Mouse (Mus musculus): ENCODE results near the gene Ccdc141.

Ccdc141 gene

DNA sequence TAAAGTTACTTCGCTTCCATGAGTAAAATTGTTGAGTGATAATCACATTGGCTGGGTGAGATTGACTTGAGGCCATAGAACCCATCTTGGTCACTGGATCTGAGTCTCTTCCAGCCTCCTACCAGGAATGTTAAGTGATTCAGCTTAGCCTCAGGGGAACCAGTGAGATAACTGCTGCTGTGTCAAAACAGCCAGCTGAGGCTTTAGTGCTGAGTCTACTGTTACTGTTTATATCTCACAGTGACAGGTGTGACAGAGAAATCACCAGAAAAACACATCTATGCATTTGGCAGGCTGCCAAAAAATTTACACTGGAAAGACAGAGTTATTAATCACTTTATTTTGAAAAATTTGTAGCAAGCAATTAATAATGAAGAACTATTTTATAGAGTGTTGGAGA, 43.5 kb downstream of the Ccdc141 start:
- CTCF ChIA-PET = no interaction called here

DNA sequence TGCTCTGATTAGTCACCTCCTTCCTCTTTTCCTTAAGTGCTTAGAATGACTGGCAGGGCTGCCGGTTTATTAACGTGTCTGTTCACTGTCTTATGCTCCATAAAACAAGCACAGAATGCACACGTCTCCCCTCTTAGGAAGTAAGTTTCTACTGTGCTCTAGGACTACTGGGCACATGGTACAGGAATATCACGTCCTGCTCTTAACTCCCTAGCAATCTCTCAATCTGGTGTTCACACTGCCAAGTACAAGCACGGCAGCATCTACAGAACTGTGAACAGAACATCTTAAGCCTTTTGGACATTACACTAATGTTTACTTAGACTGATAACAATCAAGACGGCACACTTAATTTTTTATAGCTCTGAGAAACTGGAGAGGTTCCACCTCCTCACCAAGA, 52.3 kb downstream of the Ccdc141 start:
- CTCF ChIA-PET = no interaction called here

GRCm38 (mm10) chr2:77114335-77114734, 56.1 kb downstream of the Ccdc141 start:
- CTCF ChIA-PET = no interaction called here

GRCm38 (mm10) chr2:77113867-77114266, 56.6 kb downstream of the Ccdc141 start:
- CTCF ChIA-PET = no interaction called here

DNA sequence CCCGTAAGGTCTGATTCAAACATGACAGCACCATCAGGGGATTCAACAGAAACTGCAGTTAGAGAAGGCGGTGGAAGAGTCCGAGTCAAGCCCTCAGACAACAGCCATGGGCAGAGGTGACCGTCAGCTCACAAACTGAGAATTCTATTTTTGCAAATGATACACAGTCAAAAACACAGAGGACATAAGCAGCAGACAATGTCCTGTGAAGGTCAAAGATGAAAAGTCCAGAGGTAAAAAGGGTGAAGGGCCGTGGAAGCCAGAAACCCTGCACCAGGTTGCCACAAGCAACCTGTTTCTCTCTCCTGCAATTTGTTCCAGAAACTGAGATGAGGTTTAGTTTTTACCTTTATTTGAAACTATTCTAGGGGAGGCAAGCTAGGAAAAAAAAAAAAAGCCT, 57.4 kb downstream of the Ccdc141 start:
- CTCF ChIA-PET = no interaction called here

DNA sequence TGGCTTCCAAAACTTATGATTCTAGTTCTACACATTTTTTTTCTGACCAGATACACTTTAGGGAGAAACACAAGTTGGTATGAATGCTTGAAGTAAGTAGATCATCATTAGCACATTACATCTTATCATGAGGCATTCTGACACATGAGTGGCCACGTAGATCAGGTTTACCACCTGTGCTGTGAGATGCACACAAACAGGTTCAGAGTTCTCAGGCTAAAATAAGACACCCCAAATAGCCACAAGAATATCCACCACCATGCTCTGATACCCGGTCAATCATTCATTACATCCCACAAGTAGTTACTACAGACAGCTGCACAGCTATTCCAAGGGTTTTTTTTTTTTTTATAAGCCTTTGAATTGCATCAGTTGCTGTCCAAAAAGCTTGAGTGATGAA, 59.3 kb downstream of the Ccdc141 start:
- CTCF ChIA-PET = no interaction called here

DNA sequence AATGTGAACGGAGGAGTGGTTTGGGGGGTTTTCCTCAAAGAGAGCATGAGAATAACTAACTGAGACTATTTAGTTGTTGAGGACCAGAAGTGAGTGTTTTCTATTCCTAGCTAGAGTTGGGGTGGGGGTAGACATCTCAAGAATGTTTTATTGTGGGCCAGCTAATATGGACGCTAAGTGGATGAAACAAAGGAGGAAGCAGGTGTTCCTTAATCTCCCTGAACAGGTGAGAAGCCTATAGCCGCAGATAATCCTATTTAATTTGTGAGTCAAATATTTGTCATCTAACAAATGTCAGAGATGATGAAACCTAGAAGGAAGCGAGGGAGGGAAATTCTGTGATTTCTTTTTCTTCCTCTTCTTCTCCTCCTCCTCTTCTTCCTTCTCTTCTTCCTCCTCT, 60.1 kb downstream of the Ccdc141 start:
- CTCF ChIA-PET = no interaction called here

GRCm38 (mm10) chr2:77109506-77110123, 60.8 kb downstream of the Ccdc141 start:
- CTCF ChIA-PET = no interaction called here

GRCm38 (mm10) chr2:77108562-77108961, 61.9 kb downstream of the Ccdc141 start:
- CTCF ChIA-PET = no interaction called here

DNA sequence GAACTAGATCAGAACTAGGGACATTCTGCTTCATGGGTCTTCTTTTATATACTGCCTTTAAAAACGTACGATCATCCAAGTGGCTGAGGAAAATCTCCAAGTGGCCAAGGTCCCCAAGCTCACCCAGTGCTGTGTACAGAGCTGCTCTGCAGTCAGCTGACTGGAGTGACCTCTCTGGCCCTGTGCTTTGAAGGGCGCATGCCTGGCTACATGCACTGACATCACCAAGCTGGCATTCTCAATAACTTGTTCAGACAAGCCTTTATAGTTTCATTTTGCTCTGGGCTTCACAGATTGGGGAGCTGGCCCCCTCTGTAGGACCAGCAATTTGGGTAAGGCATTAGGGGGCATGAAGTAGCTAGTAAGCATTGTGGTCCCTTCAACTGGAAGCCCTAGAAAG, 64.3 kb downstream of the Ccdc141 start:
- CTCF ChIA-PET = no interaction called here

- CTCF ChIA-PET = no interaction called here
Observed at GRCm38 (mm10) chr2:77105006-77105715, 65.3 kb downstream of the Ccdc141 start.

GRCm38 (mm10) chr2:77102516-77102915, 67.9 kb downstream of the Ccdc141 start:
- CTCF ChIA-PET = no interaction called here

- CTCF ChIA-PET = no interaction called here
Observed at GRCm38 (mm10) chr2:77099814-77100213, 70.6 kb downstream of the Ccdc141 start.

- CTCF ChIA-PET = no interaction called here
Observed at GRCm38 (mm10) chr2:77098769-77099168, 71.7 kb downstream of the Ccdc141 start.

GRCm38 (mm10) chr2:77091749-77092148, 78.7 kb downstream of the Ccdc141 start:
- CTCF ChIA-PET = no interaction called here

DNA sequence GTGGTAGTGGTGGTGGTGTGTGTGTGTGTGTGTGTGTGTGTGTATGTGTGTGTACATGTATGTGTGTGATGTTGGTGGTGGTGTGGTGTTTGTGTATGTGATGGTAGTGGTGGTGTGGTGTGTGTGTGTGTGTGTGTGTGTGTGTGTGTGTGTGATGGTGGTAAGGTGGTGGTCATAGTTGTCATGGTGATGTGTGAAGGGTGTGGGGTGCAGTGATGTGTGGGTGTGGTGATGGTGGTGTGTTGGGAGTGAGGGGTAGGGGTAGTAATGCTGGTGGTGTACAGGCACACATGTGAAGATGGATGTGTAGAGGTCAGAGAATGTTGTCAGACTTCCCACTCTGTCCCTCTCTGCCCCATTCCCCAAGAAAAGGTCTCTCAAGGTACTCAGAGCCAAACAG, 85.1 kb downstream of the Ccdc141 start:
- CTCF ChIA-PET = no interaction called here

- CTCF ChIA-PET = no interaction called here
Observed at GRCm38 (mm10) chr2:77084629-77085028, 85.8 kb downstream of the Ccdc141 start.

DNA sequence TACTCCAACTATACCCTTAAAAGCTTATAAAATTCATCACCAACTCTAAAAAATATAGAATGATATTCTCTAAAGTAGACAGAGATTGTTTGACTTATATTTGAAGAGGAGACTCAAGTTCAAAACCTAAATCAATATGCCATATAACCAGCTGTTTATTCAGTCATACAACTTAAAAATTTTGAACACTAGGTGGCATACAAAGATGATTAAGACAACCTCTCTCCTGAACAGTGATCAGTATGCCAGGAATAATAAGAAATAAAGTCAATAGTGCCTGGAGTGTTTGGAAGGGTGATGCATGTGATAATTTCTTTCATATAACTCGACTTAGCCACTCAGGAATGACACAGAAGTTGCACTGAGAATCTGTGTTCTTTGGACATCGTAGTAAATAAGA, 89.3 kb downstream of the Ccdc141 start:
- CTCF ChIA-PET = no interaction called here

DNA sequence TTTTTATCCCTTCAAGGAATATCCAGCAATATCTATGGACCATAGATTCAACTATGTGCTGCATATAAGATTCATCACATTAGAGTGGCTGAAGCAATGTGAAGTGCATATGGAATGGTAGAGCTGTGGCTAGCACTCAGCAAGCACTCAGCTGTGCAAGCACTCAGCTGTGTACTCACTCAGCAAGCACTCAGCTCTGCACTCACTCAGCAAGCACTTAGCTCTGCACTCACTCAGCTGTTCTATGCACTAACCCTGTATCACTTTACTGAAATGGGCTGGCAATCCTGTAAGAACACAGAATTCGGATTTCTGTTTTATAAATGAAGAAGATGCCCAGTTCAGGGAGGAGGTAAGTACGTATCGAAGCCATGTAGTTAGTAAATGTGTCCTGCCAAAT, 89.8 kb downstream of the Ccdc141 start:
- CTCF ChIA-PET = no interaction called here

GRCm38 (mm10) chr2:77078746-77079145, 91.7 kb downstream of the Ccdc141 start:
- CTCF ChIA-PET = no interaction called here

GRCm38 (mm10) chr2:77074373-77074772, 96.1 kb downstream of the Ccdc141 start:
- CTCF ChIA-PET = no interaction called here

DNA sequence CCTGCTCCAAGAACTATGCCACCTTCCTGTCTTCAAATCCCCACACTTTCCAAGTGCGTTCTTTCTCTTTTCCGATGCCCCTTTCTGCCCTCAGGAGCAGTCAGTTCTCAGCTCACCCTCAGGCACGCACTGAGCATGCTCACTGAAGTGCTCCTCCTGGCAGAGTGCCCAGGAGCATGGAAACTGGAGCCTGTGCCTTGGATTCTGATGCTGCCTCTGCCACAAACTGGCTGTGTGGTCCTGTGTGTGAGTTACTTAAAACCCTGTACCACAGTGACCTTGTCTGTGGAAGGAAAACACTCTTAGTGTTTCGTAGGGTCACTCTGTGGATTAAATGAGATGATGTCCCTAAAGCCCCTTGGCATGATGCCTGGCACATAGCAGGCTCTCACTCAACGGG, 96.5 kb downstream of the Ccdc141 start:
- CTCF ChIA-PET = no interaction called here

GRCm38 (mm10) chr2:77065294-77065693, 105.1 kb downstream of the Ccdc141 start:
- CTCF ChIA-PET = no interaction called here

DNA sequence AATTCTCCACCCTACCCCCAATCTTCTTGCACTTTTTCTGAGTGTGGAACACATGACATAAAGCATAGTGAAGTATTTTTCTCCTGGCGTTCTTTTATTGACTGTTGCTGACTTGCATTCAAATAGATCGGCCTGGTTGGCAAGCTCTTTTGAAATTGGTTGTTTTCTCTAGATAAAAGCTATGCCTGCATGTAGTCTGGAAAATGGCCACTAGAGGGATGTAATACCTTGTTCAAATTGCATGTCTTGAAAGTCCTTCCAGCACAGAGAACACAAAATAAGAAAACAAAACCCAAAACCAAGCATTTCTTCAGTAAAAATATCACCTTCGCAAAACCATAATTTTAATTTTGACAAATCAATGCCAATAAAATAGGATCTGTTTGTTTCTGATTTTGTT, 108.6 kb downstream of the Ccdc141 start:
- CTCF ChIA-PET = no interaction called here

All from spleen, embryonic (tissue).